Mouse (Mus musculus) adrenal gland, postnatal 4 days (tissue): ENCODE results near the gene Il17c. TPM values are rescaled to one million over a fixed set of nuclear protein-coding genes. Genes with fewer than 3 reads are reported as not detected.

Source experiments
- DNase-seq, 2 experiments: peaks; one replicate each; pipeline ENCODE4 v3.0.0; 2021 to 2022; ENCODE audit warnings: low spot score in 2 of 2, mixed read lengths in 2 of 2
- total RNA-seq, 2 experiments: library from RNA; stranded (reverse); gene quantifications; 2 replicates each; pipeline ENCODE4 v1.2.3; 2021

The Il17c gene
- total RNA-seq, 2 experiments from 2014 or later, result not detected

DNA sequence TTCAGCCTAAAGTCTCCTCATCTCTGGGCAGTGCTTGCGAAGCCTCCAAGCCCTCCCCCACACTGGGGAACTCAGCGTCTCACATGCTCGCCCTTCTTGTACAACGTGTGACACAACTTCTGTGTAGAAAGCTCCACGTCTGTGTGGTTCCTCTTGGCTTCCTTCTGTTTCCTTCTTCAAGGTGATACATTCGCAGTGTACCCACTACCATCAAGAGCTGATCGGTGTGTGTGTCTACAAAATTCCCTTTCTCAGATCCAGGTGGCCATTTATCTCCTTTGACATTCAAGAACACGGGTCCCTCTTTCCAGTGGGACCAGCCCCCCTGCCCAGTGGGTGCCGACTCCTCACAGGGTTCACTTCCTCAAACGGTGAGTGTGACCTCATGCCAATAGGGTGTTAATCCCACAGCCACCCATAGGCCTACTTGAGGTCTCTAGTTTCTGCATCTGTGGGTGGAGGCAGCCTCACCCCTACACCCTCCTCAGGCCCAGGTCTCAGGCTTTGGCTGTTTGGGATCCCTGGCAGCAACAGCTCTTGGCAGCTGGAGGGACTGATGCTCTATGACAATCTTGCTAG is 8.3 kb downstream of the Il17c start:
- no peak for DNase-seq

DNA sequence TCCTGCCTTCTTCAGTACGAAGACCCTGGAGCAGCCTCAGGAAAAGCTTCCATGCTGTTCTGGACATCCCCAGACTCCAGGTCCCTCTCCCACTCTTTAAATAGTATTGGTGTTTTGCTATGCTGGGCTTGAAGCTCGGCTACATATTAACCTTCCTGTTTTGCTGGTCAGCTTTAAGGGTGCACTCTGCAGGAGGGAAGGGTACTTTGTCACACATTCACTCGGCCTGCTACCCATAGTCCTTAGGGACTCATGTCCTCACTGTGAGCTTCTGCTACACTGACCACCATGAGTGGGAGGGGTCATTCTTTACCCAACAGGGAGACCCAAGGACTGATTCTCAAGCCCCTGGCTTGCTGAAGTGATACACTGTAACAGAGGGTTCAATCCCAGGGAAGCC is 8.8 kb downstream of the Il17c start:
- DNase-seq, result no peak

GRCm38 (mm10) chr8:122431694-122432442 is 10.0 kb downstream of the Il17c start:
- no peak for DNase-seq

DNA sequence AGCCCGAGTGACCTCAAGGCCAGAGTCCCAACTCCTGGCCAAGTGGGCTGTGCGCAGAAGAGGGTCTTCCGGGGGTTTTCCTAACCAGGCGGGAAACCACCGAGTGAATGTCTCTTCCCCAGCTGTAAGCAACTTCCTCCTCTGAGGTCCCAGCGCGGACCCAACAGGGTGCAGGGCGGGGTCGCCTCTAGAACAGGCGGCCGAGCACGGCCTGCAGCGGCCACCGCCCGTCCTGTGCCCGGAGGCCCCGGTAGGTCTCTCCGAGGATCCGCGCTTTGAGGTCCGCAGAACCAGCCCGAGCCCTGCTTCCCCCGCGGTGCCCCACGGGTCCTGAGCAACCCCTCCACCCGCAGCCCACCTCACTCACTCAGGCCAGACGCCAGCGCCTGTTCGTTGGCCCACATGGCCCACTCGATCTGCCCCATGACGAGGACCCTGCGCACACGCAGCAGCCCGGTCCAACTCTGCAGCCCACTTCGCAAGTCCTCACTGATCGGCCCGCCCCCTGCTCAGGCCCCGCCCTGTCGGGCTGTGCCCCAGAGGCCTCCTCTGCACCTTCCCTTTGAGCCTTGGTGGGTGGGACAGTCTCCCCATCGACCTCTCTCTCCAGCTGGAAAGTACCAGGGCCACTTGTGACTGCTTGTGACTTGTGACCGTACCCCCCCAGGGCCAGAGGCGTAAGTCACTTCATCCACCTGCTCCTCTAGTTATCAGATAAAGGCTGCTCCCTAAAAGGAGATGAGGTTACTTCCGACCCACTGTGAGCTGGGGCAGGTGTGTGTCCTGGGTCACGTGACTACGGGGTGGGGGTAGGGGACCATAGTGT is 10.8 kb downstream of the Il17c start, which contains the start of gene Cyba:
Cyba (minus strand) TSS at position 488 of the 826 bp plus-strand sequence.
- peak in 1 of 2 experiments; percentile 43 for DNase-seq

- DNase-seq, result no peak
These were observed 11.6 kb downstream of the Il17c start for GRCm38 (mm10) chr8:122433269-122433905.

- no peak for DNase-seq
These were observed 13.6 kb downstream of the Il17c start for GRCm38 (mm10) chr8:122435375-122435774.

DNA sequence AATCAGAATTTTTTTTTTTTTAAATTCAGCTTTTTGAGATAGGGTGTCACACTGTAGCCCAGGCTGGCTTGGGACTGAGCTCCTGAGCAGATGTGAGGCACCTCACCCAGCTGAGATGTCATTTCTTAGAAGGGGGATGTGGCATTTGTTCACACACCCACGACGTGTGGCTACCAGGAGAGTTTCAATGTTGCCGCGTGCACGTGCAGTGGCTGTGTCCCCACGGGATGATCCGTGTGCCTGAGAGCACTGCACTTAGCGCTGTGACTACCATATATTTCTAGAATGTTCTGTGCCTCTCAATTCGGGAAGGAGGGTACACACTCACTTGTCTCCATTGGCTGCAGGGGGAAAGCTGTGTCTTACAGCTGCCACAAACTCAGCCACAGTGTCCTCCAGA is 14.3 kb downstream of the Il17c start:
- no peak for DNase-seq

DNA sequence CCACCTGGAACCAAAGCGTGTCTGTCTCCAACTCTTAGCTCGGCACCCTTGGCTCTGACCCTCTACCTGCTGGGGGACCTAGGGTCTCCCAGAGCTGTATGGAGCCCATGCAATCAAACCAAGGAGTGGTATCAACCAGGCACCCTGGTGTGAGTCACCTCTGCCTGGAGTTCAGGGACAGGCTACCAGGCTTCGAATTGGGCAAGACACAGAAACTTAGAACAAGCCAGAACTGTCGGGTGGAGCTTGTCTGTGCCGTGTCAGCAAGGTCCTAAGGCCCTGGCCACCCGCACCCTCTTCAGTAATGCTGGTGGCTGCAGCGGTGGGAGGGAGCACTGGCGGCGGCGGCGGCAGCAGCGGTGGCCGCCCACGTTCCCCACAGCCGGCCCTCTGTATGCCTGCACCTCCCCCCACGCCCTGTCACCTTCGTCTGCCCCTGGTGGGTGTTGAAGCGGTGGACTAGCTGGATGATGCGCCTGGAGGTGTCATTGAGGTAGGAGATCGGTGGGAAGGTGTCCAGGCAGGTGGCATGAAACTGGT is 14.8 kb downstream of the Il17c start:
- no peak for DNase-seq

DNA sequence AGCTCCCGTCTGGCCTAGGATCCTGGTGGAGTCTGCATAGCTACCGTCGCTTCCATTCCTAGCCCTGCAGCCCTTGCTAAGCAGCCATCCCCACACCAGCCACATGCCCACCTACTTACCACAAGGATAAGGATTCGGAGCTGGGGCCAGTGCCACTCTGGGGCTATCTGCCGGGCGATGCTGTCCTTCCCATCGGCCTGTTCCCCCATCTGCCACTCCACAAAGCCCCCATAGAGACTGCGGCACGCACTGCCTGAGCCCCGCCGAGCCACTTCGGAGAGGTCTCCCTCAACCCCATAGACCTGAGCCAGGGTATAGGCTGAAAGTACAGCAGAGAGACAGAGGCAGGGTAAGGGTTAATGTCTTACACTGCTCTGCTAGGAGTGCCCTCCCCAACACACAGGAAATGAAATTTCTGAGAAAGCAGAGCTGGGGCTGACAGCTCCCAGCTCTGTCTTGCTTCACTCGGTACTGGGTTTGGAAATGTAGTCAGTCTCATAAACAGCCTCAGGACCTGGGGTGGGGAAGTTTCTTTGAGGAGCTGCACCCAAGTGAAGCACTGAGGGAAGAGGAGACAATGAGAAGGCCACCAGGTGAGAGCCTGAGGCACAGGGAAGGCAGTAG is 16.0 kb downstream of the Il17c start:
- DNase-seq, result no peak

GRCm38 (mm10) chr8:122439336-122439735 is 17.5 kb downstream of the Il17c start:
- DNase-seq, result no peak

- DNase-seq, result no peak
These were observed 19.5 kb downstream of the Il17c start for GRCm38 (mm10) chr8:122441326-122441725.

- no peak for DNase-seq
These were observed 20.5 kb downstream of the Il17c start for GRCm38 (mm10) chr8:122442356-122442755.

DNA sequence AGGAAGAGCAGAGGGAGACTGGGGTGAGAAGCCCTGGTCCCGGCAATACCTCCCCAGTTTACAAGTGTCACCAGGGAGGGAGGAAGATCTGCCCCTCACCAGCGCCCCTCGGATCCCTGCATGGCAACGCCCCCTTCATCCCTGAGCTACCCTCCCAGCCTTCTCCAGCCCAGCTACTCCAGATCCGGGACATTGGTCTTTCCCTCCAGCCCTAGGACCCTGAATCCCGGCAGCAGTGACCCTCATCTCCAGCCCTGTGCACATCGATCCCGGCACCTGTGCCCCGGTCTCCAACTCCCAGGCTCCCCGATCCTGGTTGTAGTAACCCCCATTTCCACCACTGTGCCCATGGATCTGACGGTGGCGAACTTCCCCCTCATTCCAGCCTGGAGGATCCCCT is 21.0 kb downstream of the Il17c start:
- no peak for DNase-seq

GRCm38 (mm10) chr8:122443262-122444006 is 21.6 kb downstream of the Il17c start, which contains the start of gene Mvd:
TSS of gene Mvd (minus strand) at chr8:122443422.
- peak; percentile 92 to 98 for DNase-seq

DNA sequence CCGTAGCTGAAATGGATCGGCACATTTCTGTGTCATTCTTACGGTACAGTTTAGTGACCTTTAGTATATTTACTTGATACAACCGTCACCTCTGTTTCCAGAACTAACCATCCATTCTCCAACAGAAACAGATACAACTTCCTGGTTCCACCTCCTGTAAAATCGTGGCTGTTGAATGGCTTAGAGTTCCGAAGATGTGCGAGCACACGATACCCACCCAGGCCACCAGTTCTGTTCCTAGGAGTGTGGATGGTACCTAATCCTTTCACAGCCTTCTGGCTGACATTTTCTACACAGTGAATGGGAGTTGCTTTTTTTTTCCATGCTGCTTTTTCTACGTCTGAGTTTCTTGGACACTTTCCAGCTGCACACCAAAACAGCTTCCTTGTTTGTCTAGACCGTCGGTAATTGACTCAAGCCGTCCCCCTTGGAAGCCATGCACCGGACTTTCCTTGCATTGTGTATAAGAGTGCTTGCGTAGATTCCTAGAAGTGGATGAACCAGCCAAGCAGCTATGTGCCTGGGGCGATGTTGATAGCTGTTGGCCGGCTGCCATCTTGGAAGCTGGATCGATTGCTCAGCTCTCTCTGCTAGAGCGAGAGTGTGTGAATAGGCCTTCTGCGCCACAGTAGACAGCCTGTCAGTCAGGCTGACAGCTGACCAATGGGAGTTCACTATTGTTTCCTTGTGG is 22.4 kb downstream of the Il17c start:
- DNase-seq, result peak; percentile 52 to 67

GRCm38 (mm10) chr8:122445203-122445602 is 23.4 kb downstream of the Il17c start:
- no peak for DNase-seq

DNA sequence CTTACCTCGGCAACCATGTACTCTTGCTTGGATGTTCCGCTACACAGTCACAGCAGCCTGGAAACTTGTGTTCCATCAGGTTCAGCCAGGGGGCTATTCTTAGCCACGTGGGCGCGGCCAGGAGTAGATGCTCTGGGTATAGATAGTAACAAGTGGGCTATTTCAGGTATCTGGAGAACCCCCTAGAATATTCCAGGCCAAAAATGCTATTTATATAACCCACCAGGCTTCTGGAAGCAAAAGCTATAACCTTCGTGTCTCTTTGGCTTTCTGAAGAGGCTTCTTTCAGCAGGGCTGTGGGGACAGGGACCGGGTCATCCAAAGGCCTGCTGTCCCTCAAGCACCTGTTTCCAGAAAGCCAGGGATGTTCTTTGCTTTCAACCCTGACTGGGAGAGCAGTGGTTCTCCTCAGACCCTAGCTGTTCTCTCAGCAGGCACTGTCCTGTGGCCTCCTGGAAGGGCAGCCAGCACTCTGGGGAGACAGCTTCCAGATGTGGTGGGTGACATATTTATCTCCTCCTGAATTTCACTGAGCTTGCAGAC is 29.4 kb downstream of the Il17c start:
- no peak for DNase-seq

DNA sequence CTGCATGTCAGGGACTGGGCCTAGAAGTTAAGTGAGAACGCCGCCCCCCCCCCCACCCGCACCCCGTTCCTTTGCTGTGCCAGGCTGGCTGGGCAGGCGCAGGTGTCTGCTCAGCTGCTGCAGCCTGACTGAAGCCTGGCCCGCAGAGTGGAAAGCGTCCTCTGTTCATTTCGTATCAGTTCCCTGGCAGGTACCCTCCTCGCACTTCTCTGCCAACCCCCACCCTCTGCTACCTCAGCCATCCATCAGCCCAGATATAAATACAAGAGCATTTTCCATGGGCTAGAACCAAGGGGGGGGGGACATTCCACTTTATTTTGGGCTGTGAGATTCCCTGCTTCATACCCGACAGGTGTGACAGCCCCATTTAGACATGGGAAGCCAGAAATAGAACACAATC is 30.3 kb downstream of the Il17c start:
- DNase-seq, result no peak

DNA sequence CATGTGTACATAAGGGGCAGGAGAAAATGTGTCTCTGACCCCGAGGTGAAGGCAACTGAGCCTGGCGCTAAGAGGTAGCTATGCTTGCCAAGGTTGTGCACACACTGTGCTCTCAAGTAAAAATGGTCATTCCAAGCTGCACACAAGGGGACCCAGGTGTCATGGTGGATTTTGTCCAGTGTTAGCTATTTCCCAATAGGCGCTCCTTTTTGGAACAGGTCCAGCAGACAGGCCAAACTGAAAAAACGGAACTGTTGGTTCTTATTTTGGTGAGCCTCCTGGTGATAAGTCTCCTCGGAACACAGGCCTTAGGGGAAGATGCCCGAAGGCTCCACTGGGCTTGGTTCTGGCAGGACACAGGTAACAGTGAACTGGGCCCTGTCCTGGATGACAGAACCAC is 32.6 kb downstream of the Il17c start:
- DNase-seq, result no peak
